Mouse (Mus musculus) right cerebral cortex, postnatal 10 days (tissue): ENCODE data around the gene 1700007K13Rik.

Experiments
- DNase-seq, 2 experiments: peaks; one replicate each; pipeline ENCODE4 v3.0.0; 2021; ENCODE audit warnings: low spot score in 2 of 2

Gene 1700007K13Rik

GRCm38 (mm10) chr2:28416511-28416910 is 49.6 kb downstream of the 1700007K13Rik start:
- no peak for DNase-seq

- peak; percentile 76 to 81 for DNase-seq
Measured at GRCm38 (mm10) chr2:28415387-28416024, 50.6 kb downstream of the 1700007K13Rik start.

DNA sequence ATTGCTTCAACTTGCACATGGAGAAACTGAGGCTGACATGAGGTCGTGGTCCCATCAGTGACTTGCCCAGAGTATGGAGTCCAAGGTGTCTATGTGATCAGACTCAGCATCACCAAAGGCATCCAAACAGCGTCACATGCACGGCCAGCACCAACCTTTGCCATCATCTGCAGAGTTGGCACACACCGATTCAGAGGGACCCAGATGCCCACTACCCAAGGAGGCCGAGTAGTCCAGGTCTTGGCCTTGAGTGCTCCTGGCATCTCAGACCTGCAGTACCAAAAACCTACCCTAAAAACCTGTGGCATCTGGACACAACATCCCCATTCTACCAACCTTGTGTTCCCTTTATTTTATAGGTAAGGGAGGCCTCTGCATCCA is 51.4 kb downstream of the 1700007K13Rik start:
- no peak for DNase-seq

- no peak for DNase-seq
Measured at GRCm38 (mm10) chr2:28414116-28414756, 51.9 kb downstream of the 1700007K13Rik start.

DNA sequence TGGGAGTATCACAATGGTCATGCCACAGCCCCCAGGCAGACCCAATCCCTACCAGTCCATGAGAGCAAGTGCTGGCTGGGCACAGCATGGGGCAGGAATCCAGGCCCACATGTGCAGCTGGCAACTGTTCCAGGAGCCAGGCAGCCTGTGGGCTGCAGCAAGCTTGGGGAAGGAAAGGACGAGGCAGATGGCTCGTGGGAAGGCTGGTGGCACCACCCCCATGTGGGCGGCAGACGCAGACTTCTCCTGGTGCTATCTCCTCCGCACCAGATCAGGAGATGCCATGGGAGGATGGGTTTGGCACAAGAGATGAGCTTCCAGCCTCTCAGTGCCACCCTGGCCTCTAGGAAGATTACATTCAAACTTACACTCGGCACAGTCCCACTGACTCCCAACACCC is 53.2 kb downstream of the 1700007K13Rik start:
- DNase-seq: peak; percentile 86 to 92
